Mouse (Mus musculus): ENCODE data around the gene Cend1. TPM values are rescaled to one million over a fixed set of nuclear protein-coding genes. Genes with fewer than 3 reads are reported as not detected.

The Cend1 gene
- polyA plus RNA-seq, 1 experiment: not detected

DNA sequence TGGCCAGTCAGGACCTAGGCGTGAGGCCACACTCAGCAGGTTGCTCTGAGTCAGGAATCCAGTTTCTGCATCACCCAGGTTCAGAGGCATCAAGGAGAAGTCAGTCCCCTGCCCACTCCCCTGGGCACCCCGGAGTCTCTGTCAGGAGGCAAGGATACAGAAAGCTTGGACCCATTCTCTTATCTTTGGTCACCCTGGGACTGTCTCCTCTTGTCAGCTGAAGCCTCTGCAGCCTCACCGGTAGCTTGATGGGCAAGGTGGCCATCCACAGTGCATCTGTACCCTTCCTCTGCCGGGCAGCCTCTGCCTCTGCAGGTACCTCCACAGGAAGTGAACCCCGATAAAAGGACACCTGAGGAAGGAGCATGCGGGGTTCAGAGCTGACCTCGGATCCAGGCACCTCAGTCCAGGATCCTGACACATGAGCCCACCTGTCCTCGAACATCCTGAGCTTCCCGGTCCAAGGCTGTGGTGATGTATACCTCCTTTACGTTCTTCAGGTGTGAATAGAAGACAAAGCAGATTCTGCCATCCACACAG lies 9.9 kb upstream of the Cend1 start:
- H3K4me3 ChIP-seq (replicated peaks): no peak overlapping the region
- TF ChIP-seq GATA1 (IDR thresholded peaks at IDR 0.05; ENCODE audit: low read length): no peak
- no peak for TF ChIP-seq TAL1 (IDR thresholded peaks at IDR 0.05; ENCODE audit: low read length)
- H3K9me3 ChIP-seq (ENCODE audit: control insufficient read depth, low read length): no peaks in the 10 kb centered on the region
- H3K36me3 ChIP-seq (ENCODE audit: control insufficient read depth): peaks cover 69% of the 10 kb centered on the region
- no peaks in the 10 kb centered on the region for H3K27me3 ChIP-seq (ENCODE audit: control insufficient read depth)
- H3K4me1 ChIP-seq (ENCODE audit: control insufficient read depth): peaks cover 93% of the 10 kb centered on the region

DNA sequence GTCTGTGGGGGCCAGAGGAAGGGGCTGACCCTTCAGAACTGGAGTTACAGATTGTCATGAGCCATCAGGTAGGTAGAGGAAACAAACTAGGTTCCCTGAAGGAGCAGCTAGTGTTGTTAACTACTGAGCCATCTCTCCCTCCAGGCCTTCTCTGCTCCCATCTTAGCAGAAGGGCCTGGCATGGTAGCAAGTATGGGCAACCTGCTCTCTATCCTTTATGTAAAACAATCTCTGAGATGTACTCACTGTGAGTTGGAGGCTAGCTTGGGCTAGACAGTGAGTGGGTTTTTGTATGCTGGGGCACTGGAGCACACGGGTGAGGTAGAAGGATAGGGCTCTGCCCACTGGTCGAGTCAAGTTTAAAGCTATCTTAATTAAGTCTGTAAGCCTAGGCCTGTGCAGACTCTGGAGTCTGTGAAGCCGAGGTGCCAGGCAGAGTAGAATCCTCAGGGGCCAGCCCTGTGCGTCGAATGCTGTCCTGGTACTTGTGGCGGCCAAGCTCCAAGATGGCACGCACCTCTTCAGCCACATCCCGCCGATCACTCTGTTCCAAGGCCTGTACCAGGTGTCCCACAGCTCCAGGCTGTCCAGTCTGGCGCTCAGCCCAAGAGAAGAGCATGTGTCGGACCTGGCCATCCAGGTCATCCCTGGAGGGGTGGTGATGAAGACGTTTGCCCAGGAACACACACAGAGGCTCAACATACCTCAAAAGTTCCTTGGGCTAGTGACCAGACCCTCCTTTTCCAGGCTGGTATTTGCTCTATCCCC lies 9.1 kb upstream of the Cend1 start:
- no peak overlapping the region for H3K4me3 ChIP-seq (replicated peaks)
- H3K27me3 ChIP-seq (ENCODE audit: control insufficient read depth): no peaks in the 10 kb centered on the region
- peaks cover 93% of the 10 kb centered on the region for H3K4me1 ChIP-seq (ENCODE audit: control insufficient read depth)
- TF ChIP-seq GATA1 (IDR thresholded peaks at IDR 0.05; ENCODE audit: low read length) (no peak), TAL1 (IDR thresholded peaks at IDR 0.05; ENCODE audit: low read length) (no peak)
- peaks cover 76% of the 10 kb centered on the region for H3K36me3 ChIP-seq (ENCODE audit: control insufficient read depth)
- no peaks in the 10 kb centered on the region for H3K9me3 ChIP-seq (ENCODE audit: control insufficient read depth, low read length)

DNA sequence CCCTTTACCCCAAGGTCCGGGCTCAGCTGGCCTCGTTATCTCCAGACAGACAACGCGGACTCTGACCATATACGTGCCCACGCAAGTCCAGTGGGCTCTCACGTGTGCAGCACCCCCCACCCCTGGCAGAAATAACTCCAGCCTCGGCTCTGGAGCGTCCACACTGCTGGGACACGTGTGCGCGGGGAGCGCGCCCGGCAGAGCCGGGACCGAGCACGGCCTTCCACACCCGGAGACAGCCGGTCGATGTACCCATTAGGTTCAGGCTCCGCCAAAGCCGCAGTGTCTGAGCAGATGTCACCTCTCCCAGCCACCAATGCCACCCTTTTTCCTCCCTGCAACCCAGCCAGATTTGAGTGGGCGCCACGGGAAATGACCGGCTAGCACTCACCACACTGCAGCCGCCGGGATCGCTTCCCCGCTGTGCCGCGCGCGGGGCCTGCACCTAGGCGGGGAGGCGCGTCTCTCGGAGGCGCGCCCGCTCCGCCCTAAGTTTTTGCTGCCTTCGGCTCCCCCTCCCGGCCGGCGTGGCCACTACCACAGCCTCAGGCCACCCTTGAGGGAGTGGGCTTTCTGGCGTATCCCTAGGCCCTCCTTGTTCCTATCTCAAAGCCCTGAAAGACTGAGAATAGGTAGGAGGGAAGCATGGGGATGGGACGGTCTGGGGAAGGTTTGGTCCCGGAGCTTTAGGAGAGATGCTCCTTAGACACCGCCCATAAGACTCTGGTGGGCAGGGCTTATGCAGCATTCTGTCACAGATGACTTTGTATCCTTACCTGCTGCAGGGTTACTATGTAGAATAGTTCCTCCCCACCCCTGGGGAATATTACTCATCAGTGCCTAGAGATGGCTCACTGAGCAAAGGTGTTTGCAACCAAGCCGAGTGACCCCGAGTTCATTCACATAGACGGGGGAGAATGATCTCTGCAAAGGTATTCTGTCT lies 8.2 kb upstream of the Cend1 start, which contains the start of gene Slc25a22:
Gene Slc25a22, minus strand, starts transcription at position 715 of the 943 bp plus-strand sequence.
- Histone ChIP-seq H3K36me3 (ENCODE audit: control insufficient read depth) (peaks cover 78% of the 10 kb centered on the region), H3K27me3 (ENCODE audit: control insufficient read depth) (no peaks in the 10 kb centered on the region), H3K9me3 (ENCODE audit: control insufficient read depth, low read length) (no peaks in the 10 kb centered on the region), H3K4me1 (ENCODE audit: control insufficient read depth) (peaks cover 92% of the 10 kb centered on the region), H3K4me3 (replicated peaks) (peak within 1 kb of the TSS; percentile 76)
- TF ChIP-seq TAL1 (IDR thresholded peaks at IDR 0.05; ENCODE audit: low read length) (no peak), GATA1 (IDR thresholded peaks at IDR 0.05; ENCODE audit: low read length) (no peak)

DNA sequence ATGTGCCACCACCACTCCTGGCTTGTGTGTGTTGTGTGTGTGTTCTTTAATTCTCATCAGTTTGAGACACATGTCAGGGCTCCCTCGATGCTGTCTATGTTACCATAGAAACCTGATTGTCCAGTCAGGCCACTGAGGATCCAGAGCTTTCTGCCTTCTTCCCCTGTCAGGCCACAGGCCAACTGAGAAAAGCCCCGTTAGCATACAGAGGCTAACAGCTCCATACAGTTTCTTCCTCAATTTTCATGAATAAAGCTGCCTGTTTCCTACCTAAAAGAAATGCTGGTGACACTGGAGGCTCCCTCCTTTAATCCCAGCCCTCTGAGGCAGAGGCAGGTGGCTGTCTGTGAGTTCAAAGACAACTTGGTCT lies 7.2 kb upstream of the Cend1 start:
- no peak for TF ChIP-seq GATA1 (IDR thresholded peaks at IDR 0.05; ENCODE audit: low read length)
- no peak for TF ChIP-seq TAL1 (IDR thresholded peaks at IDR 0.05; ENCODE audit: low read length)
- peak overlapping the region; percentile 76 for H3K4me3 ChIP-seq (replicated peaks)
- peaks cover 89% of the 10 kb centered on the region for H3K4me1 ChIP-seq (ENCODE audit: control insufficient read depth)
- H3K9me3 ChIP-seq (ENCODE audit: control insufficient read depth, low read length): no peaks in the 10 kb centered on the region
- H3K27me3 ChIP-seq (ENCODE audit: control insufficient read depth): no peaks in the 10 kb centered on the region
- peaks cover 78% of the 10 kb centered on the region for H3K36me3 ChIP-seq (ENCODE audit: control insufficient read depth)

DNA sequence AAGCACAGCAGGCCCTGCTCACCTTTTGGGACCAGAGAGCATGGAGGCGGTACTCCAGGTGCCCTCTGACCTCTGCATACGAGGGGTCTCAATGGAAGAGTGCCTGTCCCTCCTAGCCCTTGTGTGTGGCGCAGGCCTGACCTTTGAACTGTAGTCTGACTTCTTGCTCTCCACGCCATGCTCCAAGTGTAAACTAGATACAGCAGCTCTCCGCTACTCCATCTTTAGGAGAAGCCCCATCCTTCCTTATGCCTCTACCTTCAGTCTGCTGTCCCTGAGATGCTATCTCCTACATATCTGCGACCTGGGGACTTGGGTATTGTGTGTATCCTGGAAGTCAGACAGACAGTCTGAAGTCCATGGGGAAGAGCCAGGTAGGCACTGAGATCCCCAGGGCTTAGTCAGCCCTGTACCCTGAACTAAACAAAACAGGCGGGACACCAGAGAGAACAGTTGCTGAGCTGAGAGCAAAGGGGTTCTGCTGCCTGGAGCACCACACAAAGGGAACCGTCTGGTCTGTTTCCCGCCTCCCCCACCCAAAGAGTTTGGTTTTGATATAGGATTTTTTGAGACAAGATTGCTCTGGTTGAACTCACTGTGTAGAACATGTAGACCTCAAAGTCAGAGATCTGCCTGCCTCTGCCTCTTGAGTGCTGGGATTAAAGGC lies 6.7 kb upstream of the Cend1 start:
- Histone ChIP-seq H3K4me1 (ENCODE audit: control insufficient read depth) (peaks cover 84% of the 10 kb centered on the region), H3K4me3 (replicated peaks) (peak overlapping the region; percentile 59), H3K27me3 (ENCODE audit: control insufficient read depth) (no peaks in the 10 kb centered on the region), H3K36me3 (ENCODE audit: control insufficient read depth) (peaks cover 78% of the 10 kb centered on the region), H3K9me3 (ENCODE audit: control insufficient read depth, low read length) (no peaks in the 10 kb centered on the region)
- TF ChIP-seq TAL1 (IDR thresholded peaks at IDR 0.05; ENCODE audit: low read length) (no peak), GATA1 (IDR thresholded peaks at IDR 0.05; ENCODE audit: low read length) (no peak)

DNA sequence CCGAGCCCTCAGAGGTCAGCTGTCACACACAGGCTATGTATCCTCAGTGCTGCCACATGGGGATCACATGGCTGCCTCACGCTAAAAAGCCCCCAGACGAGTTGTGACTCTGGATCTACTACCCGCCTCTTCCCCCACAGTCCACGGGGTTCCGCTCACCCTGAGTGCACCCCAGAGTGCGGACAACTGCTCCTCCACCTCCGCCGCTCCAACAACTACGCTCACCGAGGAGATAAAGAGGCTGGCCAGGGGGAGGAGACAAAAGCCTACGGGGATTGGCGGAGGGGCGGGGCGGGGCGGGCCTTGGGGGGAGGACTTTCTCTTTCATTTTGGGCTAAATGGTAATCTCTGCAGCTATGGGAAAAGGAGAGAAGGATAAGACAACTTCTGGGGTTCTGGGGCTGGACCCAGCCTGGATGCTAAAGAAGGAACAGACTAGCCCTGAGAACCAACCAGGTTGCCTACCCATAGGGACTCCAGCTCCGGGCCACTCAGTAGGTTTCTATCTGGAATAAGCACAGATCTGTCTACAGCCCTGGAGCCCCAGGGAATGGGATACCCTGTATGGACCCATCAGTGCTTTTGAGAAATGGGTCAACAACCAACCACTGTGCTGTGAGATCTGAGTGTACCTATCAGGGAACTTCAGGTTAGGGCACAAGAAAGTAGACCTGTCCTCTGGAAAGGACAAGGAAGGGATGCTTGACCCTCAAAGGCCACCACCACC lies 6.0 kb upstream of the Cend1 start:
- H3K4me1 ChIP-seq (ENCODE audit: control insufficient read depth): peaks cover 77% of the 10 kb centered on the region
- peaks cover 78% of the 10 kb centered on the region for H3K36me3 ChIP-seq (ENCODE audit: control insufficient read depth)
- no peaks in the 10 kb centered on the region for H3K27me3 ChIP-seq (ENCODE audit: control insufficient read depth)
- H3K4me3 ChIP-seq (replicated peaks): peak overlapping the region; percentile 59
- H3K9me3 ChIP-seq (ENCODE audit: control insufficient read depth, low read length): no peaks in the 10 kb centered on the region
- no peak for TF ChIP-seq TAL1 (IDR thresholded peaks at IDR 0.05; ENCODE audit: low read length)

DNA sequence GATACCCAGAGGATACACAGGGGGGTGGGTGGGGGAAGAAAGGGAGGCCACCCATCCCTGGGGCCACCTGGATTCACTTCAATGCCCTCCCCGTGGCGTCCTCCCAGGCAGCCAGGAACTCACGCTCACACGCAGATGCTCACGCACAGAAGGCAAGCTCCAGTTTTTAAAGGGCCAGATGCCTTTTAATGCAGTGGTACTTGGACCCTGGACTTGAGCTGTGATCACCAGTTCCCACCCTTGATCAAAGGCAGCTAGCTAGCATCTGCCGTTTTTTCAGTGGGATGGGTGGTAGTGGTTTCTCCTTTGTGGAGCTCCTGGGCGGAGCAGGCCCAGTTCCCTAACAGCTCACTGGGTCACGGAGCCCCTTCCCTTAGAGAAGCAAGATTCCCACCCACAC lies 5.2 kb upstream of the Cend1 start:
- Histone ChIP-seq H3K4me1 (ENCODE audit: control insufficient read depth) (peaks cover 78% of the 10 kb centered on the region), H3K36me3 (ENCODE audit: control insufficient read depth) (peaks cover 71% of the 10 kb centered on the region)

More for the DNA sequence above, 5.2 kb upstream of the Cend1 start:
- H3K27me3 ChIP-seq (ENCODE audit: control insufficient read depth): no peaks in the 10 kb centered on the region
- no peaks in the 10 kb centered on the region for H3K9me3 ChIP-seq (ENCODE audit: control insufficient read depth, low read length)
- TF ChIP-seq GATA1 (IDR thresholded peaks at IDR 0.05; ENCODE audit: low read length) (no peak), TAL1 (IDR thresholded peaks at IDR 0.05; ENCODE audit: low read length) (no peak)
- peak overlapping the region; percentile 59 for H3K4me3 ChIP-seq (replicated peaks)
